Mouse (Mus musculus): ENCODE measurements around the gene 9930022D16Rik. TPM values are rescaled to one million over a fixed set of nuclear protein-coding genes. Genes with fewer than 3 reads are reported as not detected.

9930022D16Rik gene
- polyA plus RNA-seq (2012; rRNA removed) = 0.03 TPM in 1 of 2 replicates, not detected in the other

GRCm38 (mm10) chr11:109413617-109414016 is at the start of gene 9930022D16Rik:
9930022D16Rik (plus strand) TSS chr11:109413917.

DNA sequence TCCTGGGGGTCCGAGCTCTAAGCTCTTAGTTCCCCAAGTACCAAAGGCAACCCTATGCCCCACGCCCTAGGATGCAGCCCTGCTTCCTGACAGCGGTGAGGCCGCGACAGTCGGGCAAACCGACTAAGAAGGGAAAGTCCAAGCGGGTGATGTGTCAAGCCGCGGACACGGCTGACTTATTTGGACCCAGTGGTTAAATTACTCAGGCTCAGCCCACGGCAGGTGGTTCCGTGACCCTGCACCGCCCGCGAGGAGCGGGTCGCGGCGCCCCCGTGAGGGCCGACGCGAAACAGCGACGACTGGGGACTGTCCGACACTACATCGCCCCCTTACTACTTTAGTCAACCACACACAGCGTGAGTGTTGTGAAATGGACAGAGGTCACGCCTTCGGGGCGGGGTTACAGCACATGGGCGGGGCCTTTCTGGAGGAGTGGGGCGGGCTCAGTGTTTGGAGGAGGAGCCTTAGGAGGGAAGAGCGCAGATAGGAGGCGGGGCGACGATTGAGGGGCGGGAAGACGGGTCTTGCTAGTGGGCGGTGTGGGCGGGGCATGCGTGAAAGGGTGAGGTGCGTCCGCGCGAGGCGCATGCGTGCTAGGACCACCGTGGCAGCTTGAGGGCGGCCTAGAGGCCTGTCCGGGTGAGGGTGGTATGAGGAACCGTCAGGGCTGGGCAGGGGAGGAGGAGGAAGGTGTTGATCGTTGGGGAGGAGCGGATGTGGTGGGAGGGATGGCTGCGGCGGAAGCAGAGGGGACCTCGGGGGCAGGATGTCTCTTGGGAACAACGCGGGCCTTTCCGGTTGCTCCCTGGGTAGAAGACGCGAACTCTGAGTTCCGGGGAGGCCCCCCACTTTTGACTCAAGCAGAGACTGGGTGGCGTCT is 11.9 kb downstream of the 9930022D16Rik start, which contains the start of gene Amz2:
Amz2 (plus strand) TSS at position 555 of the 880 bp plus-strand sequence.

Other genes with a start within 250 kb of the 9930022D16Rik start
- 23.5 and 23.9 TPM in 2 replicates for gene Rgs9, start 115.8 kb upstream of the 9930022D16Rik start, polyA plus RNA-seq (2012; rRNA removed)
- gene Gna13, start 51.1 kb upstream of the 9930022D16Rik start, polyA plus RNA-seq (2012; rRNA removed) = 26.6 and 27.5 TPM in 2 replicates
- 238 and 241 TPM in 2 replicates for gene Amz2, start 12.0 kb downstream of the 9930022D16Rik start, polyA plus RNA-seq (2012; rRNA removed)
- 3.8 and 5.2 TPM in 2 replicates for gene Arsg, start 59.5 kb downstream of the 9930022D16Rik start, polyA plus RNA-seq (2012; rRNA removed)
- gene Slc16a6, start 59.7 kb downstream of the 9930022D16Rik start, polyA plus RNA-seq (2012; rRNA removed) = 2.9 and 3.0 TPM in 2 replicates
- 7.4 and 8.0 TPM in 2 replicates for gene Wipi1, start 198.1 kb downstream of the 9930022D16Rik start, polyA plus RNA-seq (2012; rRNA removed)
- gene Prkar1a, start 235.5 kb downstream of the 9930022D16Rik start, polyA plus RNA-seq (2012; rRNA removed) = 309 and 325 TPM in 2 replicates